Mouse (Mus musculus): ENCODE results near the gene Smarcc2. TPM values are rescaled to one million over a fixed set of nuclear protein-coding genes. Genes with fewer than 3 reads are reported as not detected.

Gene Smarcc2
- polyA plus RNA-seq, 1 experiment from 2014 or later: 177 TPM

- no peak overlapping the region for H3K4me2 ChIP-seq (replicated peaks)
- WGBS: 93% methylated on average over 5 of the region's 5 CpGs
Observed at GRCm38 (mm10) chr10:128429052-128429451, 30.0 kb upstream of the Smarcc2 start.

DNA sequence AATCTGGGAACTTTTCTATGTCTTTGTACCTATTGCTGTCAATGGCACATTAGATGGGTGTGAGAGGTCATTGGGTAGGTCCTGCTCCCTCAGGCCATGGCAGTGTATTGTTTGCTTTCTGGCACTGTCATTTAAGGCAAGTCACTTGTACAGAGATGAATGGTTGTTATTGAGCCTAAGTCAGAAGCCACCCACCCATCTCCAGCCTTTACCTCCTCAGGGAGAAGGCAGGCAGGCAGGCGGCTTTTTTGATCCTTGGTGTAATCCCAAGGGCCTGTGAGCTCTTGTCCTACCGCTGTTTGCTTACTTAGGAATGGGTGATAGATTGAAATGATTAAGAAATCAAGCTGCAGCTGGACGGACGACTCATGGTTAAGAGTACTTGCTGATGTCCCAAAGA lies 29.6 kb upstream of the Smarcc2 start:
- H3K9me3 ChIP-seq: no peaks in the 10 kb centered on the region
- no peaks in the 10 kb centered on the region for H3K27me3 ChIP-seq (replicated peaks)
- no peak overlapping the region for H3K4me2 ChIP-seq (replicated peaks)
- H3K27ac ChIP-seq: no peak overlapping the region
- 88% methylated on average over 4 of the region's 4 CpGs for WGBS
- ATAC-seq (ENCODE audit: low FRiP score, low read depth): no peak
- H3K4me1 ChIP-seq: no peaks in the 10 kb centered on the region
- no peak overlapping the region for H3K9ac ChIP-seq
- H3K4me3 ChIP-seq: no peak overlapping the region
- peaks cover 58% of the 10 kb centered on the region for H3K36me3 ChIP-seq

More at GRCm38 (mm10) chr10:128429052-128429451, 30.0 kb upstream of the Smarcc2 start:
- no peak overlapping the region for H3K4me3 ChIP-seq
- H3K27ac ChIP-seq: no peak overlapping the region
- H3K4me1 ChIP-seq: no peaks in the 10 kb centered on the region
- H3K9ac ChIP-seq: no peak overlapping the region
- no peak for ATAC-seq (ENCODE audit: low FRiP score, low read depth)
- H3K36me3 ChIP-seq: peaks cover 56% of the 10 kb centered on the region
- no peaks in the 10 kb centered on the region for H3K9me3 ChIP-seq
- no peaks in the 10 kb centered on the region for H3K27me3 ChIP-seq (replicated peaks)

- H3K4me1 ChIP-seq: no peaks in the 10 kb centered on the region
- H3K4me3 ChIP-seq: no peak overlapping the region
- peaks cover 79% of the 10 kb centered on the region for H3K36me3 ChIP-seq
- WGBS: 100% methylated on average over 2 of the region's 2 CpGs
- H3K9ac ChIP-seq: no peak overlapping the region
- no peaks in the 10 kb centered on the region for H3K27me3 ChIP-seq (replicated peaks)
- no peaks in the 10 kb centered on the region for H3K9me3 ChIP-seq
- no peak overlapping the region for H3K27ac ChIP-seq
- no peak overlapping the region for H3K4me2 ChIP-seq (replicated peaks)
- no peak for ATAC-seq (ENCODE audit: low FRiP score, low read depth)
Observed at GRCm38 (mm10) chr10:128433417-128433816, 25.6 kb upstream of the Smarcc2 start.

GRCm38 (mm10) chr10:128434681-128435080 lies 24.4 kb upstream of the Smarcc2 start:
- H3K36me3 ChIP-seq: peaks cover 77% of the 10 kb centered on the region

GRCm38 (mm10) chr10:128435186-128435823 lies 23.7 kb upstream of the Smarcc2 start:
- H3K4me3 ChIP-seq: no peak overlapping the region
- no peaks in the 10 kb centered on the region for H3K4me1 ChIP-seq
- no peaks in the 10 kb centered on the region for H3K27me3 ChIP-seq (replicated peaks)
- peaks cover 78% of the 10 kb centered on the region for H3K36me3 ChIP-seq
- no peak overlapping the region for H3K4me2 ChIP-seq (replicated peaks)
- no peaks in the 10 kb centered on the region for H3K9me3 ChIP-seq
- H3K27ac ChIP-seq: no peak overlapping the region
- no peak overlapping the region for H3K9ac ChIP-seq
- 90% methylated on average over 17 of the region's 17 CpGs for WGBS
- no peak for ATAC-seq (ENCODE audit: low FRiP score, low read depth)

More at GRCm38 (mm10) chr10:128434681-128435080, 24.4 kb upstream of the Smarcc2 start:
- H3K27ac ChIP-seq: no peak overlapping the region
- no peak overlapping the region for H3K4me2 ChIP-seq (replicated peaks)
- ATAC-seq (ENCODE audit: low FRiP score, low read depth): no peak
- H3K9ac ChIP-seq: no peak overlapping the region
- 91% methylated on average over 10 of the region's 10 CpGs for WGBS
- no peaks in the 10 kb centered on the region for H3K4me1 ChIP-seq
- no peaks in the 10 kb centered on the region for H3K27me3 ChIP-seq (replicated peaks)
- H3K4me3 ChIP-seq: no peak overlapping the region
- H3K9me3 ChIP-seq: no peaks in the 10 kb centered on the region

- no peak overlapping the region for H3K9ac ChIP-seq
- H3K4me1 ChIP-seq: no peaks in the 10 kb centered on the region
- no peak for ATAC-seq (ENCODE audit: low FRiP score, low read depth)
- H3K9me3 ChIP-seq: no peaks in the 10 kb centered on the region
- H3K4me3 ChIP-seq: no peak overlapping the region
- no peak overlapping the region for H3K4me2 ChIP-seq (replicated peaks)
- no peak overlapping the region for H3K27ac ChIP-seq
- H3K36me3 ChIP-seq: peaks cover 77% of the 10 kb centered on the region
- H3K27me3 ChIP-seq (replicated peaks): no peaks in the 10 kb centered on the region
- 89% methylated on average over 5 of the region's 5 CpGs for WGBS
Observed at GRCm38 (mm10) chr10:128435873-128436272, 23.2 kb upstream of the Smarcc2 start.

DNA sequence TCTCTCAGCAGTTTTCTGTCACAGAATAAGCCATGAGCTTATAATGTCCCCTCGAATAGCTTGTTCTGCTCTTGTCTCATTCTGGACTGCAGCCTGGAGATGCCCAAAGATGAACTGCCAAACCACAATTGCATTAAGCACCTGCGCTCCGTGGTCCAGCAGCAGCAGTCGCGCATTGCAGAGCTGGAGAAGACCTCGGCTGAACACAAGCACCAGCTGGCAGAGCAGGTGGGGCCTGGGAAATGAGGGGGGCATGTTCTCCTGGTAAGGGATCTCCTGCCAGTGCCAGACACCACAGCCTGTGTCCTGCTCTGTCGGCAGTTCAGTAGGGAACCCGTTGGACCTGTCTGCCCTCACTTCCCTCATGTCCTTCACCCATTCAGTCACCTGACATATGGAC lies 22.7 kb upstream of the Smarcc2 start:
- Histone ChIP-seq H3K9ac (no peak overlapping the region), H3K4me3 (no peak overlapping the region), H3K9me3 (no peaks in the 10 kb centered on the region), H3K27me3 (replicated peaks) (no peaks in the 10 kb centered on the region), H3K36me3 (peaks cover 76% of the 10 kb centered on the region), H3K4me2 (replicated peaks) (no peak overlapping the region), H3K27ac (no peak overlapping the region), H3K4me1 (no peaks in the 10 kb centered on the region)
- ATAC-seq (ENCODE audit: low FRiP score, low read depth): no peak
- WGBS: 96% methylated on average over 8 of the region's 8 CpGs

DNA sequence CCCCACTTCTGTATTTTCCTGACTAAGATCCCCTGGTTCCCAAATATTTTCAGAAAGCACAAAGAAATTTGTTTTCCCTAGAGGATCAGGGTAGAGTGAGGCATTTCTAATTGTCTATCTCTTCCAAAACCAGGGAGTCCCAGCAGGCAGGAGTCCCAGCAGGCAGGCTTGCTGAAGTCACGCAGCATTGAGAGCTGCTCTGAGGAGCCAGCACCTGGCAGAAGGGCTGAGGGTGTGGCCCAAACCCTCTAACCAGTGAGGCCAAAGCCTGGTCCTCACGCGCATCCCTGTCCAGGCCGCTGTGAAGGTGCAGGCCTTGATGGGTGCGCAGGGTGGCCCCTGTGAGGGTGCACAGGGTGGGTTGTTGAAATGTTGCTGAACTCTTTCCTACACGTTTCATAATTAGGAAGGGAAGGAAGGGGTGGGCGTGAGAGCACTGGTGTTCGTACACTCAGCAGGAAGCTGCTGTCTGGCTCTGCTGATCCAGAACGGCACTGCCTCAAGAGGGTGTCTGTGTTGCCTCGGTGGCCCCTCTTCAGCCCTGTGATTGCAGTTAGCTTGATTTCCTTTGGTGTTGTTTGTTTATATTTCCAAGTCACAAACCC lies 20.3 kb upstream of the Smarcc2 start:
- WGBS: 77% methylated on average over 10 of the region's 10 CpGs
- Histone ChIP-seq H3K36me3 (peaks cover 68% of the 10 kb centered on the region), H3K27me3 (replicated peaks) (no peaks in the 10 kb centered on the region)

GRCm38 (mm10) chr10:128440407-128440806 lies 18.6 kb upstream of the Smarcc2 start:
- peaks cover 56% of the 10 kb centered on the region for H3K36me3 ChIP-seq
- no peak overlapping the region for H3K4me2 ChIP-seq (replicated peaks)
- WGBS: 69% methylated on average over 10 of the region's 10 CpGs
- no peaks in the 10 kb centered on the region for H3K9me3 ChIP-seq
- no peaks in the 10 kb centered on the region for H3K4me1 ChIP-seq
- ATAC-seq (ENCODE audit: low FRiP score, low read depth): no peak
- H3K27ac ChIP-seq: no peak overlapping the region
- no peak overlapping the region for H3K9ac ChIP-seq
- no peaks in the 10 kb centered on the region for H3K27me3 ChIP-seq (replicated peaks)
- no peak overlapping the region for H3K4me3 ChIP-seq

More for the DNA sequence above, 20.3 kb upstream of the Smarcc2 start:
- Histone ChIP-seq H3K27ac (no peak overlapping the region), H3K9me3 (no peaks in the 10 kb centered on the region), H3K4me2 (replicated peaks) (no peak overlapping the region), H3K9ac (no peak overlapping the region), H3K4me3 (no peak overlapping the region), H3K4me1 (no peaks in the 10 kb centered on the region)
- ATAC-seq (ENCODE audit: low FRiP score, low read depth): no peak

DNA sequence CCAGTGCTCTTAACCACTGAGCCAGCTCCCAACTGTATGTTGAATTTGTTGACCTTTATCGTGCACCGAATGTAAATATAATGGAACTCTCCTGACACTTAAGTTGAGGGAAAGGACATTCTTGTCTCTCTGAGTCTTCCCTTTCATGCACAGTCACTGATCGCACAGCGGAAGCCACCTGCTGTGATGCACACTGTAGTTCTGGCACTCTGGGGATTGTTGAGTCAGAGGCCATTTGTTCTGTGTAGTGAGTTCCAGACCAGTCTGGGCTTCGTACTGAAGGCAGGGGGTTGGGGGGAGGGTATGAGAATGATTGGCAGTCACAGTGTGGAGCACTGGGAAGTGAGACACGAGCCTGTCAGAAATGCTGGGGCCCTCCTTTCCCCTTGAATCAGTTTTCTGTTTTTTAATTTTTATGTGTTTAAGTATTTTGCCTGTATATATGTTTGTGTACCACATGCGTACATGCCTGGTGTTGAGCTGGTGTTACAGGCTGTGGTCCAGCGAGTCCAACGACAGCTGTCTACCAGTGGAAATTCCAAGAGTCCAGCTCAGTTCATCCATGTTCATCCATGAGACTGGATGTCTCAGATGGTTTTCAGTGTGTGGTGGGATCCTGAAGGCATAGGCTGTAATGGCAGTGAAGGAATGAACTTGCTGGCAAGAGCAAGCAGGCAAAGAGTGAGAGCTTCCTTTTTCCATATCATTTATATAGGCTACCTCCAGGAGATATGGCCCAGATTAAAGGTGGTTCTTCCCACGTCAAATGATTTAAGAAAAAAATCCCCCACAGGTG lies 17.5 kb upstream of the Smarcc2 start:
- WGBS: 89% methylated on average over 10 of the region's 10 CpGs
- H3K27me3 ChIP-seq (replicated peaks): no peaks in the 10 kb centered on the region
- no peak overlapping the region for H3K4me3 ChIP-seq
- H3K9ac ChIP-seq: no peak overlapping the region
- no peak for ATAC-seq (ENCODE audit: low FRiP score, low read depth)
- no peaks in the 10 kb centered on the region for H3K4me1 ChIP-seq
- no peak overlapping the region for H3K4me2 ChIP-seq (replicated peaks)
- H3K36me3 ChIP-seq: peaks cover 45% of the 10 kb centered on the region
- no peak overlapping the region for H3K27ac ChIP-seq
- H3K9me3 ChIP-seq: no peaks in the 10 kb centered on the region

DNA sequence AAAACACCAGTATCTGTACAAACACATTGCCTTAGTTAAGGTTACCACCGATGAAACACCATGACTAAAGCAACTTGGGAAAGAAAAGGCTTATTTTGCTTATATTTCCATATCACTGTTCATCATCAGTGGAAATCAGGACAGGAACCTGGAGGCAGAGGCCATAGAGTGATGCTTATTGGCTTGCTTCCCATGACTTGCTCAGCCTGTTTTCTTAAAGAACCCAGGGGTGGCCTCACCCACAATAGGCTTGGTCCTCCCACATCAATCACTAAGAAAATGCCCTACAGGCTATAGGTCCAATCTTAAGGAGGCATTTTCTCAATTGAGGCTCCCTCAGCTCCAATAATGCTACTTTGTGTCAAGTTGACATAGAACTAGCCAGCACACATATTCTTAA lies 16.3 kb upstream of the Smarcc2 start:
- no peak overlapping the region for H3K9ac ChIP-seq
- H3K4me2 ChIP-seq (replicated peaks): no peak overlapping the region
- peaks cover 34% of the 10 kb centered on the region for H3K36me3 ChIP-seq
- H3K4me1 ChIP-seq: no peaks in the 10 kb centered on the region
- H3K4me3 ChIP-seq: no peak overlapping the region
- no peaks in the 10 kb centered on the region for H3K27me3 ChIP-seq (replicated peaks)
- 82% methylated on average over 1 of the region's 1 CpGs for WGBS
- H3K9me3 ChIP-seq: no peaks in the 10 kb centered on the region
- H3K27ac ChIP-seq: no peak overlapping the region
- ATAC-seq (ENCODE audit: low FRiP score, low read depth): no peak

- no peak for ATAC-seq (ENCODE audit: low FRiP score, low read depth)
- WGBS: 74% methylated on average over 6 of the region's 6 CpGs
- H3K9ac ChIP-seq: no peak overlapping the region
- no peaks in the 10 kb centered on the region for H3K27me3 ChIP-seq (replicated peaks)
- H3K27ac ChIP-seq: no peak overlapping the region
- no peak overlapping the region for H3K4me3 ChIP-seq
- H3K36me3 ChIP-seq: peaks cover 20% of the 10 kb centered on the region
- no peak overlapping the region for H3K4me2 ChIP-seq (replicated peaks)
- no peaks in the 10 kb centered on the region for H3K9me3 ChIP-seq
- no peaks in the 10 kb centered on the region for H3K4me1 ChIP-seq
Observed at GRCm38 (mm10) chr10:128444354-128444753, 14.7 kb upstream of the Smarcc2 start.

Data from neural tube, embryonic 12.5 days (tissue).